Mouse (Mus musculus) thymus, adult 18-20 months (tissue): Measurements from ENCODE around the gene D730048I06Rik.
"Not testable (repeated sequence)": the region's sequence is repeated elsewhere in the genome, so short reads cannot be mapped to it uniquely, and the experiment has no call there.

Source experiments
- DNase-seq, 2 experiments: peaks; one replicate each; pipeline ENCODE4 v3.0.0; 2022; ENCODE audit warnings: mixed read lengths in 2 of 2

D730048I06Rik gene

GRCm38 (mm10) chr9:35790001-35790400 is at the start of gene D730048I06Rik, which contains the start of gene Gm27235:
D730048I06Rik (minus strand) TSS chr9:35790112.
Gm27235 (minus strand) TSS chr9:35790101.
- no peak for DNase-seq

GRCm38 (mm10) chr9:35817881-35818280 is 28.0 kb upstream of the D730048I06Rik start:
- DNase-seq: not testable (repeated sequence)

DNA sequence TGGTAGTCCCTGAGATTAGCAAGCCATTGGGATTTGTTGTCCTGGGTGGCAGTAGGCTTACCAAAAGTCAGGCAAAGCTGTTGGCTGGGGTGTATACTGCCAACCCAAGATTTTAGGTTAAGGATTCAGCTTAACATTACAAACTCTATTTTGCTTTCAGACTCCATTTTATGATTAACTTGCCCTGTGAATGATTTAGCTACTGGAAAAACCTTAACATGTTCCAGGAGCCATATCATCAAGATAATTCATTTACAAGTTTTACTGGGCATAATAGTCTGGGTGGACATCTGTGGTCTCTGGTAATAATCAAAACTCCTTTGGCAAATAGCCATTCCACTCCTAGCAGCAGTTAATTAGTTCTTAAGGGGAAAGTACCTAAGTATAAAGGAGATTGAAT is 8.2 kb upstream of the D730048I06Rik start:
- DNase-seq: no peak

- DNase-seq: no peak
Observed at GRCm38 (mm10) chr9:35778009-35778408, 11.9 kb downstream of the D730048I06Rik start, which contains the start of gene Gm17727. Gm17727 (minus strand) TSS chr9:35778109.

DNA sequence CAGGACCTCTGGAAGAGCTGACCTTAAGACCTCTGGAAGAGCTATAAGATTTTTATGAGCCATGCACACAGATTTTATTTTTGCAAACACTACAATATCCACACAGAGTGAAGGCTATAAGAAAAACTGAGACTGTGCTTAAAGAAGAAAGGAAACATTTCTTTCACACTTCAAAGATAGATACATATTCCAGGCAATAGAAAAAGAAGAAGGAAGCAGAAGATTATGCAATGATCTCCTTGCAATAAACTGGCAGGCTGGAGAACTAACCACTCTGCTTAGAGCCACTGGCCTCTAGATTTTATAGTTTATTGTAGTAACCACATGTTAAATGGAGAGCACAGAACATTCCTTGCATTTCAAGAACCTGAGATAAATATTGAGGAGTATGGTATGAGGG is 33.1 kb downstream of the D730048I06Rik start:
- no peak for DNase-seq

- no peak for DNase-seq
Observed at GRCm38 (mm10) chr9:35740749-35741148, 49.2 kb downstream of the D730048I06Rik start, which contains the start of gene Gm17677. Gm17677 (plus strand) TSS chr9:35741049.
